ENCODE assay signal across 21 mouse cellular contexts in genomic region chr6:91938491-91938890, GRCm38 (mm10). TPM values are rescaled to one million over a fixed set of nuclear protein-coding genes. Genes with fewer than 3 reads are reported as not detected.
A peak's percentile ranks its signal among the peaks of the same experiment; 100 is the strongest.
DNase-seq lines count a peak whose midpoint lies in the region; ATAC-seq and TF ChIP-seq lines count a peak whose summit lies in the region.
"Had no signal": no experiment of that assay in that cellular context is flagged by ENCODE, and none has a peak within 500 bp of the region (broad histone marks: within the 10 kb centered on the region; RNA-seq: fewer than 3 reads in every experiment).

No protein-coding gene starts in this region.

- H3K4me3 ChIP-seq in hindbrain, embryonic 11.5 days (ENCODE audit: low read depth, low read length) = no peak overlapping the region
- H3K4me3 ChIP-seq in hindbrain, embryonic 16.5 days (ENCODE audit: low read length) = no peak overlapping the region
- H3K4me3 ChIP-seq in liver, embryonic 14.5 days (ENCODE audit: insufficient read depth in 1 of 2, low read depth in 2 of 2, low read length in 2 of 2) = no peak overlapping the region
- no peak overlapping the region for H3K4me3 ChIP-seq in liver, postnatal 0 days (ENCODE audit: low read depth, low read length)
- H3K4me3 ChIP-seq in lung, postnatal 0 days (ENCODE audit: low read depth, low read length) = no peak overlapping the region
- H3K4me3 ChIP-seq: embryonic facial prominence, embryonic 12.5 days; forebrain, embryonic 15.5 days; heart, embryonic 15.5 days; hindbrain, embryonic 15.5 days had no signal

- no peaks in the 10 kb centered on the region for H3K4me1 ChIP-seq in hindbrain, embryonic 11.5 days (replicated peaks; ENCODE audit: control insufficient read depth, insufficient read depth, low read length)
- H3K4me1 ChIP-seq in hindbrain, embryonic 16.5 days (ENCODE audit: control insufficient read depth, insufficient read depth, low read depth, low read length) = no peaks in the 10 kb centered on the region
- H3K4me1 ChIP-seq in liver, embryonic 14.5 days (replicated peaks; ENCODE audit: control insufficient read depth in 2 of 2, insufficient read depth in 2 of 2, low read length in 1 of 2) = no peaks in the 10 kb centered on the region
- H3K4me1 ChIP-seq in liver, postnatal 0 days (ENCODE audit: insufficient read depth) = no peaks in the 10 kb centered on the region
- no peaks in the 10 kb centered on the region for H3K4me1 ChIP-seq in lung, postnatal 0 days (ENCODE audit: insufficient read depth, low read depth, low read length)
- H3K4me1 ChIP-seq: forebrain, embryonic 15.5 days; heart, embryonic 15.5 days; hindbrain, embryonic 15.5 days had no signal

- H3K27ac ChIP-seq in hindbrain, embryonic 11.5 days (ENCODE audit: low read depth, low read length) = no peak overlapping the region
- H3K27ac ChIP-seq in hindbrain, embryonic 16.5 days (ENCODE audit: low read depth, low read length) = no peak overlapping the region
- H3K27ac ChIP-seq in liver, embryonic 14.5 days = no peak overlapping the region
- H3K27ac ChIP-seq in liver, postnatal 0 days (ENCODE audit: low read depth) = no peak overlapping the region
- no peak overlapping the region for H3K27ac ChIP-seq in lung, postnatal 0 days (ENCODE audit: low read length)
- H3K27ac ChIP-seq: embryonic facial prominence, embryonic 12.5 days; forebrain, embryonic 15.5 days; heart, embryonic 15.5 days; hindbrain, embryonic 15.5 days had no signal

- peak; percentile 6 for DNase-seq in hindbrain, embryonic 11.5 days (ENCODE audit: low spot score)
- DNase-seq in liver, embryonic 14.5 days (ENCODE audit: low read depth in 3 of 3, low spot score in 3 of 3) = no peak
- DNase-seq in liver, postnatal 0 days = no peak
- peak; percentile 75 for DNase-seq in lung, postnatal 0 days (ENCODE audit: low spot score)
- DNase-seq in lung, postnatal 25 days (ENCODE audit: low spot score) = no peak
- peak; percentile 34 for DNase-seq in embryo, embryonic 10.5 days (ENCODE audit: low spot score)
- DNase-seq in spleen, postnatal 36 days (ENCODE audit: low spot score in 2 of 2) = no peak
- DNase-seq: adrenal gland, postnatal 10 days; cerebellum, adult 11-12 months; cerebellum, adult 9-10 months; cerebellum, postnatal 25 days; gastrocnemius, postnatal 10 days; heart, adult 18-20 months; heart, postnatal 14 days had no signal

- no peak overlapping the region for H3K4me2 ChIP-seq in hindbrain, embryonic 11.5 days (replicated peaks; ENCODE audit: low read depth, low read length)
- H3K4me2 ChIP-seq in hindbrain, embryonic 16.5 days (ENCODE audit: low read length) = no peak overlapping the region
- no peak overlapping the region for H3K4me2 ChIP-seq in liver, embryonic 14.5 days (ENCODE audit: low read depth)
- H3K4me2 ChIP-seq in liver, postnatal 0 days (ENCODE audit: low read depth, low read length) = no peak overlapping the region
- H3K4me2 ChIP-seq in lung, postnatal 0 days (replicated peaks; ENCODE audit: low read depth, low read length) = no peak overlapping the region
- H3K4me2 ChIP-seq: embryonic facial prominence, embryonic 12.5 days; forebrain, embryonic 15.5 days; heart, embryonic 11.5 days; heart, embryonic 15.5 days; hindbrain, embryonic 15.5 days had no signal

- 0 out of 2 replicates have a peak, but pooled peaks have one; percentile 2 for TF ChIP-seq CTCF in liver, embryonic 14.5 days (IDR thresholded peaks at IDR 0.05; ENCODE audit: low read depth)
- TF ChIP-seq CTCF in liver, postnatal 0 days (IDR thresholded peaks at IDR 0.05; ENCODE audit: low read depth) = no peak
- TF ChIP-seq CTCF in lung, postnatal 0 days (IDR thresholded peaks at IDR 0.05) = peak; percentile 50

- no peak overlapping the region for H3K9ac ChIP-seq in hindbrain, embryonic 11.5 days (ENCODE audit: low read depth, low read length)
- no peak overlapping the region for H3K9ac ChIP-seq in hindbrain, embryonic 16.5 days (ENCODE audit: low read depth, low read length)
- H3K9ac ChIP-seq in liver, embryonic 14.5 days (replicated peaks) = no peak overlapping the region
- no peak overlapping the region for H3K9ac ChIP-seq in liver, postnatal 0 days (replicated peaks)
- no peak overlapping the region for H3K9ac ChIP-seq in lung, postnatal 0 days (replicated peaks; ENCODE audit: low read depth)
- H3K9ac ChIP-seq: embryonic facial prominence, embryonic 12.5 days; forebrain, embryonic 15.5 days; heart, embryonic 15.5 days; hindbrain, embryonic 15.5 days had no signal

- no peaks in the 10 kb centered on the region for H3K36me3 ChIP-seq in hindbrain, embryonic 11.5 days (ENCODE audit: control insufficient read depth, insufficient read depth, low read length)
- no peaks in the 10 kb centered on the region for H3K36me3 ChIP-seq in hindbrain, embryonic 16.5 days (ENCODE audit: control insufficient read depth, insufficient read depth, low read length)
- H3K36me3 ChIP-seq in liver, embryonic 14.5 days (replicated peaks; ENCODE audit: control insufficient read depth, insufficient read depth, low read depth) = no peaks in the 10 kb centered on the region
- H3K36me3 ChIP-seq in liver, postnatal 0 days (replicated peaks; ENCODE audit: insufficient read depth, low read length) = no peaks in the 10 kb centered on the region
- no peaks in the 10 kb centered on the region for H3K36me3 ChIP-seq in lung, postnatal 0 days (ENCODE audit: insufficient read depth, low read length)
- H3K36me3 ChIP-seq: embryonic facial prominence, embryonic 12.5 days; forebrain, embryonic 15.5 days; heart, embryonic 15.5 days; hindbrain, embryonic 15.5 days had no signal

- TF ChIP-seq EP300 in liver, embryonic 14.5 days (IDR thresholded peaks at IDR 0.05; ENCODE audit: low read depth) = no peak
- TF ChIP-seq EP300 in liver, postnatal 0 days (IDR thresholded peaks at IDR 0.05; ENCODE audit: low read depth) = no peak
- no peak for TF ChIP-seq EP300 in lung, postnatal 0 days (IDR thresholded peaks at IDR 0.05)

- H3K27me3 ChIP-seq in hindbrain, embryonic 11.5 days (ENCODE audit: control insufficient read depth, insufficient read depth, low read length) = no peaks in the 10 kb centered on the region
- no peaks in the 10 kb centered on the region for H3K27me3 ChIP-seq in hindbrain, embryonic 16.5 days (replicated peaks; ENCODE audit: control insufficient read depth, insufficient read depth, low read length)
- no peaks in the 10 kb centered on the region for H3K27me3 ChIP-seq in liver, embryonic 14.5 days (ENCODE audit: control insufficient read depth, insufficient read depth, low read length)
- no peaks in the 10 kb centered on the region for H3K27me3 ChIP-seq in liver, postnatal 0 days (ENCODE audit: insufficient read depth, low read length)
- no peaks in the 10 kb centered on the region for H3K27me3 ChIP-seq in lung, postnatal 0 days (replicated peaks; ENCODE audit: insufficient read depth, low read length)
- H3K27me3 ChIP-seq: embryonic facial prominence, embryonic 12.5 days; forebrain, embryonic 15.5 days; heart, embryonic 15.5 days; hindbrain, embryonic 15.5 days had no signal

- ATAC-seq in hindbrain, embryonic 11.5 days (ENCODE audit: low FRiP score) = no peak
- ATAC-seq in hindbrain, embryonic 16.5 days = no peak
- ATAC-seq in liver, embryonic 14.5 days (ENCODE audit: insufficient read depth) = no peak
- no peak for ATAC-seq in liver, postnatal 0 days
- ATAC-seq in lung, postnatal 0 days = peak; percentile 82
- ATAC-seq: forebrain, embryonic 15.5 days had no signal

- WGBS in hindbrain, embryonic 11.5 days = 47% methylated on average over 4 of the region's 4 CpGs
- WGBS in hindbrain, embryonic 16.5 days = 53% methylated on average over 4 of the region's 4 CpGs
- WGBS in liver, embryonic 14.5 days (ENCODE audit: insufficient replicate concordance) = 63% methylated on average over 4 of the region's 4 CpGs
- 78% methylated on average over 4 of the region's 4 CpGs for WGBS in liver, postnatal 0 days (ENCODE audit: insufficient replicate concordance)
- 42% methylated on average over 4 of the region's 4 CpGs for WGBS in lung, postnatal 0 days

- no peaks in the 10 kb centered on the region for H3K9me3 ChIP-seq in hindbrain, embryonic 11.5 days (ENCODE audit: control insufficient read depth, low read length)
- no peaks in the 10 kb centered on the region for H3K9me3 ChIP-seq in hindbrain, embryonic 16.5 days (ENCODE audit: control insufficient read depth, low read length)
- no peaks in the 10 kb centered on the region for H3K9me3 ChIP-seq in liver, embryonic 14.5 days (ENCODE audit: control insufficient read depth, low read length)
- H3K9me3 ChIP-seq in liver, postnatal 0 days (ENCODE audit: low read length) = no peaks in the 10 kb centered on the region
- no peaks in the 10 kb centered on the region for H3K9me3 ChIP-seq in lung, postnatal 0 days (ENCODE audit: low read length)
- H3K9me3 ChIP-seq: embryonic facial prominence, embryonic 12.5 days; forebrain, embryonic 15.5 days; heart, embryonic 15.5 days; hindbrain, embryonic 15.5 days had no signal

RNA-seq across cellular contexts. Expression of gene 4930590J08Rik, which starts 35.9 kb away (rescaled TPM):
- polyA plus RNA-seq in hindbrain, embryonic 11.5 days (2014; fragmentation: Nextera tagmentation; extraction: Ambion mirVana) = 0.40 and 1.2 TPM in 2 replicates
- polyA plus RNA-seq in hindbrain, embryonic 16.5 days (2015; fragmentation: Nextera tagmentation; extraction: Ambion mirVana) = 1.1 and 1.2 TPM in 2 replicates
- polyA plus RNA-seq in liver, embryonic 14.5 days (2012; rRNA removed) = 0.06 and 0.17 TPM in 2 replicates
- 0.11 TPM in 1 of 2 replicates, not detected in the other for polyA plus RNA-seq in liver, embryonic 14.5 days (2014; fragmentation: Nextera tagmentation; extraction: Ambion mirVana)
- 0.07 and 0.13 TPM in 2 replicates for polyA plus RNA-seq in liver, postnatal 0 days (2015; fragmentation: Nextera tagmentation; extraction: Ambion mirVana)
- 0.19 TPM in 2 replicates for polyA plus RNA-seq in lung, postnatal 0 days (2015; fragmentation: Nextera tagmentation; extraction: Ambion mirVana)

RNA-seq across cellular contexts. Expression of gene Fgd5, which starts 40.2 kb away (rescaled TPM):
- 5.8 and 6.5 TPM in 2 replicates for polyA plus RNA-seq in hindbrain, embryonic 11.5 days (2014; fragmentation: Nextera tagmentation; extraction: Ambion mirVana)
- polyA plus RNA-seq in hindbrain, embryonic 16.5 days (2015; fragmentation: Nextera tagmentation; extraction: Ambion mirVana) = 14.7 and 17.1 TPM in 2 replicates
- polyA plus RNA-seq in liver, embryonic 14.5 days (2012; rRNA removed) = 1.6 and 1.7 TPM in 2 replicates
- polyA plus RNA-seq in liver, embryonic 14.5 days (2014; fragmentation: Nextera tagmentation; extraction: Ambion mirVana) = 1.5 and 1.6 TPM in 2 replicates
- polyA plus RNA-seq in liver, postnatal 0 days (2015; fragmentation: Nextera tagmentation; extraction: Ambion mirVana) = 2.0 and 2.3 TPM in 2 replicates
- polyA plus RNA-seq in lung, postnatal 0 days (2015; fragmentation: Nextera tagmentation; extraction: Ambion mirVana) = 19.2 and 22.1 TPM in 2 replicates
- polyA plus RNA-seq: C2C12 had no signal

Comparison
In these comparisons a context has a peak if more than half of its experiments do, and no peak if none do; other contexts are left out.
1. DNase-seq: peak in hindbrain, embryonic 11.5 days (single experiment), lung, postnatal 0 days (single experiment) and embryo, embryonic 10.5 days (single experiment); none in liver, embryonic 14.5 days (0 of 3), liver, postnatal 0 days (single experiment), lung, postnatal 25 days (single experiment) and spleen, postnatal 36 days (0 of 2).